Mouse (Mus musculus) cerebellum, adult (tissue): ENCODE measurements around the gene Vars.

Experiments
- ATAC-seq: cut with Nextera tagmentation; 2 replicates; pipeline ENCODE4 v1.9.2; 2017; ENCODE audit warnings: mild to moderate bottlenecking, moderate library complexity, mixed read lengths; ENCODE audit not compliant: insufficient number of reproducible peaks, low FRiP score, low TSS enrichment

The Vars gene

DNA sequence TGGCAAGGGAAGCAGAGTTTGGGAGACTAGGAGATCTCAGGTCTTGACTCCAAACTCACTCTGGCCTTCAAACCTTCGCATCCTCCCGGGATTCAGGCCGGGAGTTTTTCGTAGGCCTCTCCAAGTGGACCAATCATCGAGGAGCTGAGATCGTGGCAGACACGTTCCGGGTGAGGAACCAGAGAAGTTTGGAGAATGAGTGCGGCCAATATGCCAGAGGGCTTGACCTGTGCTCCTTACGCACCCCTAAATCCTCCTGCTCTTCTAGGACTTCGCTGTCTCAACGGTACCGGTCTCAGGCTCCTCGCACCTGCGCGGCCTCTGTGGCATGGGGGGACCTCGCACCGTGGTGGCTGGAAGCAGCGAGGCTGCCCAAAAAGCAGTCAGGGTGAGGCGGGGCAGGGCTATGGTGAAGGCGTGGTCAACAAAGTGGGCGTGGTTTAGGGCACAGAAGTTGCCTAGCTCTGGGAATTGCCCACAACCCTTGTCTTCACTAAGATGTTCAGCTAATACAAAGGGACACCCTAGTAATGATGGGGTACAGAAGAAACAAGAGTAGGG, 60.0 kb downstream of the Vars start:
- no peak for ATAC-seq

DNA sequence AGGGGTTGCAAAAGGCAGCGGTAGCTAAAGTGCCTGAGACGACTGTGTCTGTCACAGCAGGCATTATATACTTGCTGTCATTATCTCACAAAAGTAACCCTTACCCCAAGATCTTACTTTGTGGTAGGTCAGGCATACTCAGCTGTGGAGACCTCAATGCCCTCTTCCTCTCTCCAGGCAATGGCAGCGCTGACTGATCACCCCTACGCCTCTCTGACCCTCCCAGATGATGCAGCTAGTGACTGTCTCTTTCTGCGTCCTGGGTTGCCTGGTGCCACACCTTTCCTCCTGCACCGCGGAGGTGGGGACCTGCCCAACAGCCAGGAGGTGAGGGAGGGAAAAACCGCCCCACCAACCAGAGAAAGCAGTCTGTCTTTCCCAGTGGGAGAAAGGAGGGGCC, 60.5 kb downstream of the Vars start:
- no peak for ATAC-seq

DNA sequence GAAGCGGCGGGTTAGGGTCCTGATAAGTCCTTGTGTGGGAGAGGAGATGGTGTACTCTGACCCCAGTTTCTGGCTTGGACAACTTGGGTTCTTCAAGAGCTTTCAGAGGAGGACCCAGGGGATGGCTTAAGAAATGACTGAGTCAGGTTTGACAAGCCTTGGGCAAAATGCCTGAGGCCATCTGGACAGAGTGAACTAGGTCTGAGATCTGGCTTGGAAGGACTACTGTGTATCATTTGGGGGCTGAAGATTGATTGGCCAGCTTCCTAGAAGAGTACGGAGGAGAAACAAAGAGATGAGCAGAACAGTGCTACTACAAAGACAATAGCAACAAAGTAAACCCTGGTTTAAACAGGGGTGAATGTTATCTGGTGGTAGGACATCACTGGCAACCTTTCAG, 62.7 kb downstream of the Vars start:
- ATAC-seq: no peak

DNA sequence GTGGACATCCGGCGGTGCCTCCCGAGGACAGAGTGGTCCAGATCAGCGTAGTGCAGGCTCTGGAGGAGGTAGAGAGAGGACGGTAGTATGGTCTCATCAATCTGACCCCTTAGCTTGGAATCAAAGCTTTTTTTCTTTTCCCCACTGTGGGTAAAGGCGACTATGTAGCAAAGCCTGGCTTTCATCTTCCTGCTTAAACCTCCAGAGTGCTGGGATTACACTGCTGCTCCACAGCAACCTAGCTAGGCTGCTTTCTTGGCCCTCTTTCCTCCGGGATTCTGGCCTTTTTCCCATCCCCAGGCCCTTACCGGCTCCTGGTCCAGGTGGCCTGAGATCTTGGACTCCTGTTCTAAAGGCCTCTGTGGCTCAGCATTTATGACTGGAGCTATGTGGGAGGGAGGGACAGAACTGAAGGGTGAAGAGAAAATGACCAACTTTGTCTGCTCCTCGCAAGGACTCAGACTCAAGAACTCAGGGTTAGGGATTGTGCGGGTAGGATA, 63.6 kb downstream of the Vars start:
- ATAC-seq: no peak

DNA sequence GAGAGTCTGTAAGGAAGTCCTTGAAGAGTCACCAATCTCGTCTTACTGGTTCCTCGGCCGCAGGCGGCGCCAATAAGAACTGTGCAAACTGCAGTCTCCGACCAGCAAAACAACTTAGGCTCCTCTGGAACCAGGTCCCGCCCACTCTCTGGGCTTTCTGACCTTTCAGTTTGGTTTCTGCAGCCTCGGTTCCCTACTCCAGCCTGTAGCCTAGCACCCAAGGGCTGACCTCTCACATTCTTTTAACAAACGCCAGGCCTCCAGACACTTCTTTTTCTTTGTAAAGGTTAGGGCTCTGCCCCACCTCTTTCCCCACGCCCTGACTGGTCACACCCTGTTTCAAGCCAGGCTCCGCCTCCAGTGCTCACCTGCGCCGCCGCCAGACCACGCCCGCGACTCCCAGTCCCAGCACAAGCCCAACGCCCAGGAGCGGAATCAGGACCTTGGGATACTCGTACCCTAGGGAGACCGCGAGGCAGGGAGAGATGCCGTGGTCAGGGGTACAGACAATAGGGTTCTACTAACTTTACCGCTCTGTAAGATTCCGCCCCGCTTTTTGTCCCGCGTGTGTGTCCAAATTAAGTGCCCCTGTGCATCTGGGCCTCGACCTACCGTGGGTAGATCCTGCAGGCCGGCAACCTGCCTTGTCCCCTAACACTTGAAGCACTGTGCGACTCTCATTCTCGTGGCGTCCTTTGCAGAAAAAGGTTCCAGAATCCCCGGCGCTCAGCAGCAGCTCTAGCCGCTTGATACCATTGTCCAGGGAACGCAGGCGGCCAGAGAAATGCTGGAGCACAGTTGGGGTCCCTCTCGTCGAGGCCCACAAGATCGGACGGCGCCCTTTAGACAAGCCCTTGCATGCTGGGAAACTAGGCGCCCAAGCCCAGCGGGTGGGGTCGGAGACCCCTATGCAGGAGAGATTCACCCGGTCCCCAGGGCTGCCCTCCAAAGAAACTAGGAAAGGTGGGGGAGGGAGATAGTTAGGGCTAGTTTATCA, 64.5 kb downstream of the Vars start, which contains the start of gene Ly6g6c:
TSS of gene Ly6g6c (plus strand) at position 438 of the 997 bp plus-strand sequence.
- no peak for ATAC-seq
